Mouse (Mus musculus): ENCODE results near the gene Hmgcl.
A peak's percentile ranks its signal among the peaks of the same experiment; 100 is the strongest.

Hmgcl gene

GRCm38 (mm10) chr4:135985769-135986168 is 39.5 kb downstream of the Hmgcl start:
- no peak for DNase-seq (ENCODE audit: low read depth, low spot score)

DNA sequence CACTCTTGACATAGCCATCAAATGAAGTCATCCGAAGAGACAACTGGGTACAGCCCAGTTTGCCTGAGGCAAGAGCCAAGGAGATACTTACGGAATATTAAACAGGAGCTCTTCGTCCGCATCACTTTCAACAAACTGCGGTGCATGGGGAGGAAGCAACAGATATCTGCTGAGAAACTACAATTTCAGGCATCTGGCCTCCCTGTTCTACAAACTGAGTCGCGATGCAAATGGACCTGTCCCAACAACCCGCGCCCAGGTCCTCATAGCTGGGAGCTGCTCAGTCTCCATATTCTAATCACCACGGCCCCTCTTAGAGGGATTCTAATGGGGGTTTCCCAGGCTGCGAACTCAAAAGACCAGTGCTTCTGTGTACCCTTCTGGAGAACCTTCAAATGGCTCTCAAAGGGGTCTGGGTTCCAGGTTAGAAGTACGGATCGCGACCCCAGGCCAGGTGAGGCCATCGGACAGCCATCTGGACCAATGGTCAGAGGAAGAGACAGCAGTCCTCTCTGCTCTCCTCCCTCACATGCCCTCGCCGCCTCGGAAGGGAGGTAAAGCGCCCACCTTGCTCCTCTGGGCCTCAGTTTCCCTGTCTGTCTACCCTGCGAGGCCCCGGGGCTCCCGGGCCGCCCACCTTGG is 40.2 kb downstream of the Hmgcl start:
- no peak for DNase-seq (ENCODE audit: low read depth, low spot score)

- peak; percentile 98 for DNase-seq (ENCODE audit: low read depth, low spot score)
Measured at GRCm38 (mm10) chr4:135986943-135987710, 40.9 kb downstream of the Hmgcl start, which contains the start of gene Pithd1. Gene Pithd1 (minus strand): TSS chr4:135987264.

DNA sequence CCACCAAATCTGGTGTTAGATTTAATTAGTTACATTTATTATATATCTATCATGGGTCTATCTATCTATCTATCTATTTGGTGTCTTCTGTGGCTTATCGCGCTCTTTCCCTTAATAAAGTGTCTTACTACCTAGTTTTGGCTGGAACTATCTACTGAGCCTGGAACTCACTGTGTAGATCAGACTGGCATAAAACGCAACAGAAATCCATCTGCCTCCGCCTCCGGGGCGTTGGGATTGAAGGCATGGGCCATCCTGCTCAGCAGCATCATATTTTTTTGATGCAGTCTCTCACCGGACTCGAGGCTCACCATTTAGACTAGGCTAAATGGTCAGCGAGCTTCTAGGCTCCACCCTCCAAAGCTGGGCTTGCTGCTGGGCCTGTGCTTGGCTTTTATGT is 41.5 kb downstream of the Hmgcl start:
- no peak for DNase-seq (ENCODE audit: low read depth, low spot score)

DNA sequence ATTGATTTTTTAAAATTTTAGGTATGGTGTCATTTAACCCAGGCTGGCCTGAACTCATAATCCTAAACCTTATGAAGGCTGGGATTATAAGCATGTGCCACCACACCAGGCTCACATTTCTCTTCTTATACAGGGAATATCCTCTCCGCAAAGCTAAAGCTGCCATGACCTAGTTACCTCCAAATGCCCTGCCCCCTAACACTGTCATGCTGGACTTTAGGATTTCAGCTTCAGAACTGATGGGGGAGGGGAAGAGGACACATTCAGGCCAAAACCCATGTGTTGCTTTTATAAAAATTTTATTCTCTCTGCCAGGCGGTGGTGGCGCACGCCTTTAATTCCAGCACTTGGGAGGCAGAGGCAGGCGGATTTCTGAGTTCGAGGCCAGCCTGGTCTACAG is 47.7 kb downstream of the Hmgcl start:
- DNase-seq (ENCODE audit: low read depth, low spot score) = no peak

GRCm38 (mm10) chr4:135995118-135995517 is 48.9 kb downstream of the Hmgcl start:
- DNase-seq (ENCODE audit: low read depth, low spot score) = no peak

- DNase-seq (ENCODE audit: low read depth, low spot score) = no peak
Measured at GRCm38 (mm10) chr4:136004107-136004675, 57.9 kb downstream of the Hmgcl start.

DNA sequence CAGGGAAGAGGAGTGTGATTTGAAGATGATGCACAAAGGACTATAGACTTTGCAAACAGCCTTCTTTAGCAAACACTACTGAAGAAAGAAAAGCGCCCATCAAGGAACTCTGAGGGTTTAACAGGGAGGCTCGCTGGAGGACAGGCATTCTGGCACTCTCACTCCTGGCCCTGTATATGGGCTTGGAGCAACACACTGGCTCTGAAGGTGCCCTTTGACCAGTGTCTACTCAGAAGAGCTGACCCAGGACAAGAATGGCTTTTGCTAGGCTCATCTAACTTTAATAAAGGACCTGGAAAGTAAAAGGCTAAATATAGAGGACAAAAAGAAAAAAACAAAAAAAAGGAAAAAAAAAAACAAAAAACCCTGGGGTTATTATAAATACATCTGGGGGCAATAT is 58.7 kb downstream of the Hmgcl start:
- DNase-seq (ENCODE audit: low read depth, low spot score) = no peak

GRCm38 (mm10) chr4:136006821-136007220 is 60.6 kb downstream of the Hmgcl start:
- DNase-seq (ENCODE audit: low read depth, low spot score) = peak; percentile 54

DNA sequence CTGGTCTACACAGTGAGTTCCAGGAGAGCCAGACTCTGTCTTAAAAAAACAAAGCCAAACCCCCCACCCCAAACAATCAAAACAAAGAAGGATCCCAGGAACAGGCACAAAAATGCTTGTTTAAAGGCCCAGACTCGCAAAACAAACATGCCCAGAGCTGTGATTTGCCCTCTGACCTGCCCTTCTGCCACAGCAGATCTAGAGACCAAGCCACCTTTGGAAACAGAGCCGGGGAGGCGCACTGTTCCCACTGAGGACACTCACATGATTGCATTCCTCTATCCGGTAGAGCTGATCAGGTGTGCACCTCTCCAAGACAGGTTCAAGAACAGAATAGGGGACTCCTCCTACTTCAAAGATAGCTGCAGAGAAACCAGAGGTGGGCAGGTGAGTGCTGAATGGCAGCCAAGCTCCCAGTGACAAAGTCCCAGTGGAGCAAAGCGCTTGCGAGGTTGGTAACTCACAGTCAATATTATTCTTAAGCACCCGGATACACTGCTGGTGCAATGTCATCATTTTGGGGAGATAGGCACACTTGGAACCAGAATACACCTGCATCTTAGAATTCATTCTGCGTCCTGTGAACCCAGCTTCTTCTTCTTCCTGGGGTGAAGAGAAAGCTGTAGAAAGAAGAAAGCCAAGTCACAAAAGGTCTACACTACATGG is 62.7 kb downstream of the Hmgcl start:
- no peak for DNase-seq (ENCODE audit: low read depth, low spot score)

- DNase-seq (ENCODE audit: low read depth, low spot score) = no peak
Measured at GRCm38 (mm10) chr4:136010586-136010985, 64.3 kb downstream of the Hmgcl start.
